Mouse (Mus musculus): ENCODE data around the gene Ptrh1.

DNA sequence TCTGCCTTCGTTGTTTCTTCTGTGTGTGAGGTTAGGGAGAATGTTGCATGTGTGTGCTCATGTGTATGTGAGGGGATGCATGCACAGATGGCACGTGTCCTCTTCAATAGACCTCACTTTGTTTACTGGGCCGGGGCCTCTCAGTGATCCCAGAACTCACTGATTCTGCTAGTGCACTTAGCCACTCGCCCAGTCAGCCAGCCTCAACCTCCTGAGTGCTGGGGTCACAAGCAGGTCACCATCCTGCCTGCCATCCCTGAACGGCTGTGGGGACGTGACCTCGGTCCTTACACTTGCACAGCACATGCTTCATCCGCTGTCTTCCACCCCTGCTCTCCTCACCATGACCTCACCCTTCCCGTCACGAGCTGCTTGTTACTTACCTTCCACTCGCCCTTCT lies 47.6 kb downstream of the Ptrh1 start:
- TF ChIP-seq POLR2A (IDR thresholded peaks at IDR 0.05; ENCODE audit: low read depth, low read length) (no peak), CTCF (IDR thresholded peaks at IDR 0.05; ENCODE audit: extremely low read depth, insufficient read length, insufficient replicate concordance, low read depth, low read length) (no peak)
